ENCODE assay signal across 8 mouse cellular contexts in the genomic region with DNA sequence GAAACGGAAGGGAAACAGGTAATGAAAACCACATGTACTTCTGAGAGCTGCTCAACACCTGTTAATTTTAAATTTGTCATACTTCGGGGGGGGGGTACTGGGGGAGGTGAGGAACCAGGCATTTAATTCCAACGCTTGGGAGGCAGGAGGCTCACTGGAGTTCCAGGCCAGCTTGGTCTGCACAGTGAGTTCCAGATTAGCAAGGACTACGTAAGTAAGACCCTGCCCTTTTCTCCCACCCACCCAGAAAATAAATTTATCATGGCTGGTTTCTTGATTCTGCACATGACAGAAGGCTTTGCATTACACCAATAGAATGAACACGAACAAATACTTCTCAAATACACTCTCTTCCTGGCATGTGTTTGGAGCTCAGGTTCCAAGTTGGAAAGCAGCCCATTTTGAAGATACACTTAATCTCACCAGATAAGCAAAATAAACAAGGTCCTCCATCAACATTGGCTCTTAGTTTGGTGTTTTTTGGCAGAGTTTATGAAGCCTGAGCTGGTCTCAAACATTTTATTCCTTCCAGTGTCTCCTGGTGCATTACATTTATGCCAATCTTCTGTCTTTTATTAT. TPM values are rescaled to one million over a fixed set of nuclear protein-coding genes. Genes with fewer than 3 reads are reported as not detected.
A peak's percentile ranks its signal among the peaks of the same experiment; 100 is the strongest.
DNase-seq lines count a peak whose midpoint lies in the region; ATAC-seq and TF ChIP-seq lines count a peak whose summit lies in the region.

No protein-coding gene starts in this region.

- no peaks in the 10 kb centered on the region for H3K27me3 ChIP-seq in liver, adult 2 months (ENCODE audit: control insufficient read depth, insufficient read depth, low read length)
- no peaks in the 10 kb centered on the region for H3K27me3 ChIP-seq in embryonic facial prominence, embryonic 12.5 days
- H3K27me3 ChIP-seq in hindbrain, embryonic 14.5 days (ENCODE audit: control insufficient read depth, insufficient read depth, low read length) = no peaks in the 10 kb centered on the region

- H3K9me3 ChIP-seq in embryonic facial prominence, embryonic 12.5 days = no peaks in the 10 kb centered on the region
- H3K9me3 ChIP-seq in hindbrain, embryonic 14.5 days (ENCODE audit: control insufficient read depth, low read length) = no peaks in the 10 kb centered on the region

- H3K4me3 ChIP-seq in liver, adult 2 months (ENCODE audit: insufficient read depth, low read depth, low read length) = peak overlapping the region; percentile 77
- H3K4me3 ChIP-seq in embryonic facial prominence, embryonic 12.5 days = peak overlapping the region; percentile 96
- peak overlapping the region; percentile 97 for H3K4me3 ChIP-seq in hindbrain, embryonic 14.5 days (replicated peaks; ENCODE audit: low read length)

- peak overlapping the region; percentile 72 for H3K4me2 ChIP-seq in embryonic facial prominence, embryonic 12.5 days (replicated peaks)
- H3K4me2 ChIP-seq in hindbrain, embryonic 14.5 days (replicated peaks) = peak overlapping the region; percentile 97

- H3K4me1 ChIP-seq in liver, adult 2 months (ENCODE audit: control insufficient read depth, insufficient read depth, low read length) = peaks cover 9% of the 10 kb centered on the region
- peaks cover 24% of the 10 kb centered on the region for H3K4me1 ChIP-seq in embryonic facial prominence, embryonic 12.5 days
- peaks cover 31% of the 10 kb centered on the region for H3K4me1 ChIP-seq in hindbrain, embryonic 14.5 days (replicated peaks; ENCODE audit: control insufficient read depth, insufficient read depth, low read length)

- TF ChIP-seq CTCF in liver, adult 2 months (IDR thresholded peaks at IDR 0.05; ENCODE audit: low read depth, low read length) = no peak

- no peak for ATAC-seq in embryonic facial prominence, embryonic 12.5 days (ENCODE audit: insufficient number of reproducible peaks, insufficient read depth, low FRiP score, low TSS enrichment)
- no peak for ATAC-seq in hindbrain, embryonic 14.5 days (ENCODE audit: low FRiP score)

- peak; percentile 98 for DNase-seq in liver, adult 2 months (ENCODE audit: extremely low read depth, low read depth, low spot score)
- no peak for DNase-seq in liver
- no peak for DNase-seq in hindbrain, embryonic 14.5 days (ENCODE audit: low spot score)
- DNase-seq in lung, postnatal 25 days (ENCODE audit: low spot score) = peak; percentile 81
- no peak for DNase-seq in thymus, postnatal 25 days
- DNase-seq in left cerebral cortex, adult 11 months (ENCODE audit: low spot score) = no peak
- no peak for DNase-seq in urinary bladder, postnatal 4 days (ENCODE audit: low spot score in 2 of 2)

- H3K27ac ChIP-seq in liver, adult 2 months (replicated peaks; ENCODE audit: insufficient read depth, low read depth, low read length) = peak overlapping the region; percentile 47
- H3K27ac ChIP-seq in embryonic facial prominence, embryonic 12.5 days = no peak overlapping the region
- peak overlapping the region; percentile 92; the same call in 1 of the 2 replicates for H3K27ac ChIP-seq in hindbrain, embryonic 14.5 days

- H3K9ac ChIP-seq in liver, adult 2 months (ENCODE audit: low read depth, low read length) = peak overlapping the region; percentile 70
- H3K9ac ChIP-seq in embryonic facial prominence, embryonic 12.5 days = peak overlapping the region; percentile 98; the same call in 1 of the 2 replicates
- peak overlapping the region; percentile 85 for H3K9ac ChIP-seq in hindbrain, embryonic 14.5 days

- H3K79me2 ChIP-seq in liver, adult 2 months (ENCODE audit: control insufficient read depth, insufficient read depth, low read length) = peaks cover 32% of the 10 kb centered on the region

- no peak for TF ChIP-seq POLR2A in liver, adult 2 months (IDR thresholded peaks at IDR 0.05; ENCODE audit: extremely low read depth, insufficient read depth, low read length)

- WGBS in liver, adult 2 months = 2% methylated on average over 5 of the region's 5 CpGs
- WGBS in embryonic facial prominence, embryonic 12.5 days = 14% methylated on average over 5 of the region's 5 CpGs
- WGBS in hindbrain, embryonic 14.5 days = 22% methylated on average over 5 of the region's 5 CpGs

- H3K36me3 ChIP-seq in liver, adult 2 months (ENCODE audit: control insufficient read depth, insufficient read depth, low read length) = no peaks in the 10 kb centered on the region; the same call in 1 of the 2 replicates
- H3K36me3 ChIP-seq in embryonic facial prominence, embryonic 12.5 days = peaks cover 6% of the 10 kb centered on the region; the same call in 1 of the 2 replicates
- H3K36me3 ChIP-seq in hindbrain, embryonic 14.5 days (replicated peaks; ENCODE audit: control insufficient read depth, insufficient read depth) = peaks cover 17% of the 10 kb centered on the region; the same call in 1 of the 2 replicates

RNA-seq across cellular contexts. Expression of gene Med26, which starts 1.3 kb away (rescaled TPM):
- total RNA-seq in liver, adult 2 months (2014; rRNA removed) = 1.3 and 1.8 TPM in 2 replicates
- 4.4 and 6.0 TPM in 2 replicates for polyA plus RNA-seq in liver, adult 2 months (2012; rRNA removed)
- 22.3 and 23.4 TPM in 2 replicates for polyA plus RNA-seq in embryonic facial prominence, embryonic 12.5 days (2016; fragmentation: Nextera tagmentation; extraction: Ambion mirVana)
- polyA plus RNA-seq in hindbrain, embryonic 14.5 days (2014; fragmentation: Nextera tagmentation; extraction: Ambion mirVana) = 13.4 and 15.8 TPM in 2 replicates

RNA-seq across cellular contexts. Expression of gene Smim7, which starts 21.5 kb away (rescaled TPM):
- 32.4 and 33.4 TPM in 2 replicates for total RNA-seq in liver, adult 2 months (2014; rRNA removed)
- 22.6 and 26.0 TPM in 2 replicates for polyA plus RNA-seq in liver, adult 2 months (2012; rRNA removed)
- polyA plus RNA-seq in embryonic facial prominence, embryonic 12.5 days (2016; fragmentation: Nextera tagmentation; extraction: Ambion mirVana) = 115 and 123 TPM in 2 replicates
- 131 and 140 TPM in 2 replicates for polyA plus RNA-seq in hindbrain, embryonic 14.5 days (2014; fragmentation: Nextera tagmentation; extraction: Ambion mirVana)

RNA-seq across cellular contexts. Expression of gene Tmem38a, which starts 22.5 kb away (rescaled TPM):
- 2.6 and 2.7 TPM in 2 replicates for total RNA-seq in liver, adult 2 months (2014; rRNA removed)
- polyA plus RNA-seq in liver, adult 2 months (2012; rRNA removed) = 3.0 and 3.5 TPM in 2 replicates
- polyA plus RNA-seq in embryonic facial prominence, embryonic 12.5 days (2016; fragmentation: Nextera tagmentation; extraction: Ambion mirVana) = 16.5 and 17.1 TPM in 2 replicates
- polyA plus RNA-seq in hindbrain, embryonic 14.5 days (2014; fragmentation: Nextera tagmentation; extraction: Ambion mirVana) = 34.2 TPM in 2 replicates

RNA-seq across cellular contexts. Expression of gene Slc35e1, which starts 57.0 kb away (rescaled TPM):
- 20.0 and 26.5 TPM in 2 replicates for total RNA-seq in liver, adult 2 months (2014; rRNA removed)
- 55.6 and 59.8 TPM in 2 replicates for polyA plus RNA-seq in liver, adult 2 months (2012; rRNA removed)
- 29.4 and 33.0 TPM in 2 replicates for polyA plus RNA-seq in embryonic facial prominence, embryonic 12.5 days (2016; fragmentation: Nextera tagmentation; extraction: Ambion mirVana)
- polyA plus RNA-seq in hindbrain, embryonic 14.5 days (2014; fragmentation: Nextera tagmentation; extraction: Ambion mirVana) = 11.0 and 12.8 TPM in 2 replicates

Comparison
In these comparisons a context has a peak if more than half of its experiments do, and no peak if none do; other contexts are left out.
1. DNase-seq: peak in liver, adult 2 months (single experiment) and lung, postnatal 25 days (single experiment); none in liver (single experiment), hindbrain, embryonic 14.5 days (single experiment), thymus, postnatal 25 days (single experiment), left cerebral cortex, adult 11 months (single experiment) and urinary bladder, postnatal 4 days (0 of 2).
2. Peak in every context shown above with its lines, with median percentiles within 50 percentile points of each other: H3K4me3 ChIP-seq and H3K9ac ChIP-seq.